Mouse (Mus musculus) CD4-positive helper T cell, adult 2 months (primary cell): ENCODE data around the gene Hunk.

ENCODE experiments used
- DNase-seq: peaks from one replicate; pipeline ENCODE4 v3.0.0-alpha.2; 2012; ENCODE audit warnings: low read depth, missing footprints, low spot score

Hunk gene

DNA sequence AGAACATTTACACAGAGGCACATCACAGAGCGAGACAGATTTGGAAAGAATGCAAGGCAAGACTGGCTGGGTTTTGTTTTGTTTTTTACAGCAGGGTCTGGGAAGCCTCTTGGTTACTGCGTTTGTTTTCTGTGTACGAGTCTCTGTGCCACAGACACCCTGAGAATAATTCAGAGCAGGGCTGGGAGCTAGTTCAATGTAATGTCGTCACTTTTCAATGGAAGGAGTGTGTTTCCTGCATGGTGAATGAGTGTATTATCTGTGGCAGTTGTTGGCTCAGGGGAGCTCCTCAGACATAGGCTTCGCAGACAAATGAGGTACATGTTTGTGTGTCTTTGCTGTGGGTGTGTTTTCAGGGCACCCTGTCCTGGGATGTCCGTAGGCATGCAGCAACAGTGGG, 115.0 kb downstream of the Hunk start:
- no peak for DNase-seq

DNA sequence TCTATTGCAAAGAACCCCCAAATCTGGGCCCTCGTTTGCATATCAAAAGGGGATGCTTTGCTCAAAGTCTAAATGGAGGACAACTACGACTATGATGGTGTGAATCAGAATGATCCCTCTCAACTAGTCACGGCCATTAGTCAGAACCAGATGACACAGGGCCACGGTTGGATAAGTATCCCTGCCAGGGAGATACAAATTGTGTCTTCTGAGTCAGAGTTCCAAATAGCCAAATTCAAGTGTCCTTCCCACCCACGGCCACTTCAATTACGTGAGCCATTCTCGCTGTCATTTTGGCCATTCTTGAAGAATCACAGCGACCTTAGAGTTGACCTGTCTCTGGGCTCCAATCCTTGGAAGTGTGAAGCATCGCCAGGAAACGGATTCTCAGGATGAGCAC, 119.4 kb downstream of the Hunk start:
- DNase-seq = no peak

- no peak for DNase-seq
Observed at GRCm38 (mm10) chr16:90505680-90506079, 119.9 kb downstream of the Hunk start.

GRCm38 (mm10) chr16:90511551-90512296, 125.9 kb downstream of the Hunk start:
- DNase-seq = no peak

DNA sequence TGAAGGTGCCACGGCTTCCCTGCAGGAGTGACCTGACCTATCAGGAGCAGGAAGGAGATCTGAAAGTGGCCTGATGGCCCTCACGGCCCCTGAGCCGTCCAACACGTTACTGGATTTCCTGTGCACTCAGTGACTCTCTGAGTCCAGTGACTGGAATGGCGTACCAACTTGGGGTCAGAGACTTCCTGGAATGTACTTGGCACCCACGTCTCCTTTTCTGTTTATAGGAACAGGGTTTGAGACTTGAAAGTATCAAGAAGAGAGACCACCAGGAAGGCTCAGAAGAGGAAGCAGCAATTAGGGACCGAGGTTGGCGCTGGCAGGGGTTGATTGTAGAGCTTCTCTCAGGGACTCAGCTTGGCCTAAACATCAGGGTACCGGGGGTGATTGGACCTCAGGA, 131.2 kb downstream of the Hunk start:
- no peak for DNase-seq

DNA sequence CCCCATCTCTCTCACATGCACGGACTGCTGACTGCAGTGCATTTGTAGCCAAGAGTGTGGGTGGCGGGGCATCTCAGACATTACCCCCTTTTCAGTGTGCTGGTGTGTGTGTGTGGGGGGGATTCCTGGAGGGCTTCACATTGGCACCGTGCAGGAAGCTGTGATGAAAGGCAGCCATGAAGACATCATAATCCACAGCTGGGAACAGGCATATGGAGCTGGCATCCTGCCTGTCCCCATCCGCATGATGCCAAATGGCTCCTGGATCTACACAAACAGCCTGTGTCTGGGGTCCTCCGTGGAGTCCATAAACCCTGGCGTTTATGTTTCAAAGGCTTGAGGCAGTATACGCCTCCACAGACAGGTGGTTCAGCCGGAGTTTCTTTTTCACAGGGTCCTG, 132.4 kb downstream of the Hunk start:
- DNase-seq = no peak

- no peak for DNase-seq
Observed at GRCm38 (mm10) chr16:90518732-90519295, 133.0 kb downstream of the Hunk start.

DNA sequence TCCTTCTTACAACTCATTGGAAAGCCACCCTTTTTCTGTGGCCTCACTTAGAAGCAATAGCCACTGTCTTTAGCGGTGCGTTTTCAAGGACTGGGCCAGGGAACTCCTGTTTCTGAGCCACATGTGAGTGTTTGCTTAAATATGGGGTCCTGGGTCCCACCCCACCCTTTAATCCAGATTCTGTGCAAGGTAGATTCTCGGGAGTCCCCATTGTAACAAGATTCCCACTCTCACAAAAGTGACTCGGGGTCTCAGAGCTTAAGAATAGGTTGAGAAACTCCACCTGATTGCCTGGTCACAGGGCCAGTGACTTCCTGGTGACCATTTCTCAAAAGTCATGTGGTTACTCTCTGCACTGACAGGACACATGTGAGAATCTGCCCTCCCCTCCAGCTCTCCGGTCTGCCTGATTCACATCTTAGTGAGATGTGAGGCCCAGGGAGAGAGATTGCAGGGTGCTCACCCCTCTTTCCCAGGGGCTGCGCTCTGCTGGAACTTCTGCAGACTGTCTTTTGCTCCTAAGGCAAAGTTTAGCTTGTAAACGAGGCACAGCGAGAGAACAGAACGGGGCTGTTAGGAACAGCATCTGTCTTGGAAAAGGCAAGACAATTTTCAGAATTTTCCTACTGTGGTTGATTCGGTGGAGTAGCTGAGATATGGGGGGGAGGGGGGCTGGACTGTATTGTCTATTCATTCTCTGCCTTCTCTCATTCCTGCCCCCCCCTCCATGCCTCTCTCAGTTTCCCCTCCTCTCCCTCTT, 135.6 kb downstream of the Hunk start:
- DNase-seq = no peak

DNA sequence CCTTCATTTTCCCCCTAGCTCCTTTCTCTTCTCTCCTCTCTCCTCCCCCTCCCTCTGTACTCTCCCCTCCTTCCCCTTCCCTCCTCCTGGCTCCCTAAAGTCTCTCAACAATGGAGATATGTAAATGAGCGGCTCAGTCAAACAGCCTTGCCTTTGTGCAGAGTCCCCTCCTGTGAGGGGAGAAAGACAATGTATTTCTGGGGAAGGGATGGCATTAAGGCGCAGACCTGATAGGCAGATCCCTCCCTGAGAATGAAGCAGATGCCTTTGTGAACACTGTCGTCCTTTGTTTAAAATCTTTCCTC, 136.1 kb downstream of the Hunk start:
- no peak for DNase-seq

GRCm38 (mm10) chr16:90522575-90522974, 136.8 kb downstream of the Hunk start:
- DNase-seq = no peak

GRCm38 (mm10) chr16:90523373-90523772, 137.6 kb downstream of the Hunk start:
- DNase-seq = no peak

- DNase-seq = no peak
Observed at GRCm38 (mm10) chr16:90523894-90524293, 138.1 kb downstream of the Hunk start.

GRCm38 (mm10) chr16:90524393-90524792, 138.6 kb downstream of the Hunk start:
- no peak for DNase-seq

GRCm38 (mm10) chr16:90533119-90533673, 147.4 kb downstream of the Hunk start:
- no peak for DNase-seq

GRCm38 (mm10) chr16:90534591-90534990, 148.8 kb downstream of the Hunk start:
- DNase-seq = no peak

DNA sequence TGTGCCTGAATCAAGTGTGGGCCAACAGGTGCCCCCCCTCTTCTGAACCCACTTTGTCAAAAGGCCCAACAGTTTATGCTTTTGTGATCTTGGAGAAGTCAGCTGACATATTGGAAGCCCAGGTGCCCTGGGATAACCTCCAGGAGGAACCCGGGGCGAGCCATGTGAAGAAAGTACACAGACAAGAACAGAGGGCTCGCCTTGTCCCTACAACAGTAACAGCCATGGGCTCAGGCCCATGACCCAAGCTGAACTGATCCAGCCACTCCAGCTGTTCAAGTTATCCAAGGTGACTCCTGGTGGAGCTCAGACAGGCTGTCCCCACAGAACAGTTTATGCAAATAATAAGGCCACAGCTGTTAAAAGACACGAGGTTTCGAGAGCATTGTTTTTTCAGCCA, 153.1 kb downstream of the Hunk start:
- no peak for DNase-seq

- no peak for DNase-seq
Observed at GRCm38 (mm10) chr16:90541191-90541590, 155.4 kb downstream of the Hunk start.

DNA sequence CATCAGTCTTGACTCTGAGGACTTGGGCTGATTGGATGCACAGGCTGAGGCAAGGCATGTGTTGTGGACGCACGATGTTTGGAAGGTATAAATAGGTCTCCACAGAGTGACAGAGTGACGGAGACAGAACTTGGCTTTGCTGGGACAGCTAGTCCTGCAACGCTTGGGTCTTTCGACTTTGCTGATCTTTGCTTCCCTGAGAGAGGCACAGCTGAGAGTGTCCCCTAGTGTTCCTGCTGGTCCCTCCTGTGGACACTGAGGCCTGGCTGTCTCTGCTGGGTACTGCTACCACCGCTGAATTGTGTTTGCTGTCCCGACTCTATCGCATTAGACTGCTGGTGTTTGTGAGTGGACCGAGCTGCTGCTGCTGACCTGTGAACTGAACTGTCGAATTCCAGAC, 156.6 kb downstream of the Hunk start:
- DNase-seq = no peak

GRCm38 (mm10) chr16:90544175-90544574, 158.4 kb downstream of the Hunk start:
- DNase-seq = no peak

GRCm38 (mm10) chr16:90545509-90545908, 159.7 kb downstream of the Hunk start:
- no peak for DNase-seq

DNA sequence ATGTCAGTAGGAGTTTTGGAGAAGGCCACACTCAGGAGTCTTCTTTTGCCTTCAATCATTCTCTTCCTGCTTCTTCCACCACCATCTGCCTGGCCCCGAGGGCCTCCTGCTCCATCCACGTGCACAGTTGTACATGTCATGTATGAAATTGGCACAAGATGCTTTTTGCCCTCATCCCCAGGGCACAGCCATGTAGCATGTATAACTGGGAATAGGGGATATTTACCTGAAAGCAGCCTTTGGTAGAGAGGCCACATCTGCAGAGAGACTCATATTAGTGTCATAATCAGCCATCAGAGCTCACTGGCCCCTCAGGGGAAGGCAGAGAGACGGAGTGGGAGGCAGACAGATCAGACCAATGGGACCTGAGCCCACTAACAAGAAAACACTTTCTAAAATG, 160.8 kb downstream of the Hunk start:
- DNase-seq = no peak

DNA sequence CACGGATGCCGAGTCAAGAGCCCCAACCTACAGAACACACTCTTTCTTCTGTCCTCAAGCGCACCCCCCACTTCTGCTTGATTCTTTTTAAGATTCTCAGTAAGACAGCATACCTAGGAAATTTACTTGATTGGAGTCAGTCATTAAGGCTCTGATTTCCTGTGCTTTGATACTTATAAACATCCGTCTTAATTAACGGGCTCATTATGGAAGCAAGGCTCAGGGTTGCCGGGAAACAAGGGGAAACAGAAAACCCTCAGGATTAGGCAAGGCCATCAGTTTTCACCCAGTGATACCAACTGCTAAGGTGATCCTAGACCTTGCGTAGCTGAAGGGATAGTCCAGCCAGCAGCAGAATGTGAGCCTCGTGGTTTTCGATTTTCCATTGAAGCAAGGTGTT, 162.2 kb downstream of the Hunk start:
- DNase-seq = no peak
